Mouse (Mus musculus) intestine, embryonic 14.5 days (tissue): ENCODE measurements around the gene Stxbp5l. TPM values are rescaled to one million over a fixed set of nuclear protein-coding genes. Genes with fewer than 3 reads are reported as not detected.
"Not testable (repeated sequence)": the region's sequence is repeated elsewhere in the genome, so short reads cannot be mapped to it uniquely, and the experiment has no call there.

ENCODE experiments used
- ATAC-seq: fragments of 200-750 bp; cut with Nextera tagmentation; replicated peaks from 2 replicates; pipeline ENCODE4 v1.8.0; 2017; ENCODE audit warnings: low read depth, moderate number of reproducible peaks, moderate TSS enrichment, moderate library complexity; ENCODE audit not compliant: low FRiP score, low TSS enrichment
- DNase-seq: peaks from one replicate; pipeline ENCODE4 v3.0.0-alpha.2; 2018; ENCODE audit warnings: low spot score
- H3K27ac ChIP-seq: fragments of 300-500 bp; sonication (generic); 2 replicates; pipeline ENCODE4 v1.5.1; 2014; ENCODE audit warnings: low read depth, mild to moderate bottlenecking, control low read depth
- H3K27me3 ChIP-seq: fragments of 300-500 bp; sonication (generic); replicated peaks from 2 replicates; pipeline ENCODE4 v1.6.1; 2014; ENCODE audit warnings: low read length, control low read depth; ENCODE audit not compliant: control insufficient read depth, insufficient read depth
- H3K36me3 ChIP-seq: fragments of 300-500 bp; sonication (generic); 2 replicates; pipeline ENCODE4 v1.6.1; 2014; ENCODE audit warnings: low read length, control low read depth; ENCODE audit not compliant: control insufficient read depth, insufficient read depth
- H3K4me1 ChIP-seq: fragments of 300-500 bp; sonication (generic); replicated peaks from 2 replicates; pipeline ENCODE4 v1.6.1; 2014; ENCODE audit warnings: low read length, control low read depth, mixed read lengths; ENCODE audit not compliant: control insufficient read depth, insufficient read depth
- H3K4me2 ChIP-seq: fragments of 300-500 bp; sonication (generic); 2 replicates; pipeline ENCODE4 v1.6.1; 2014; ENCODE audit warnings: low read length
- H3K4me3 ChIP-seq: fragments of 300-500 bp; sonication (generic); 2 replicates; pipeline ENCODE4 v1.5.1; 2014; ENCODE audit warnings: low read depth, low read length, control low read depth, mixed read lengths
- H3K9ac ChIP-seq: fragments of 300-500 bp; sonication (generic); 2 replicates; pipeline ENCODE4 v1.6.1; 2014; ENCODE audit warnings: mild to moderate bottlenecking, low read length
- H3K9me3 ChIP-seq: fragments of 300-500 bp; sonication (generic); 2 replicates; pipeline ENCODE4 v1.6.1; 2016; ENCODE audit warnings: low read length, control low read depth; ENCODE audit not compliant: control insufficient read depth
- WGBS: fragments of 180-500 bp; shearing (Covaris S2); extraction: QIAGEN DNeasy Blood & Tissue Kit; methylation state at CpG from one replicate; pipeline ENCODE4 v1.1.7; 2014; 5-methylcytosine and 5-hydroxymethylcytosine counted together
- polyA plus RNA-seq: library from polyadenylated mRNA; unstranded; fragments of >200 nt; fragmentation: Nextera tagmentation; extraction: Ambion mirVana; gene quantifications from 2 replicates; pipeline ENCODE4 v1.2.1, GENCODE M21; 2014

Stxbp5l gene
- polyA plus RNA-seq, 1 experiment from 2014 or later, result 4.6 TPM

DNA sequence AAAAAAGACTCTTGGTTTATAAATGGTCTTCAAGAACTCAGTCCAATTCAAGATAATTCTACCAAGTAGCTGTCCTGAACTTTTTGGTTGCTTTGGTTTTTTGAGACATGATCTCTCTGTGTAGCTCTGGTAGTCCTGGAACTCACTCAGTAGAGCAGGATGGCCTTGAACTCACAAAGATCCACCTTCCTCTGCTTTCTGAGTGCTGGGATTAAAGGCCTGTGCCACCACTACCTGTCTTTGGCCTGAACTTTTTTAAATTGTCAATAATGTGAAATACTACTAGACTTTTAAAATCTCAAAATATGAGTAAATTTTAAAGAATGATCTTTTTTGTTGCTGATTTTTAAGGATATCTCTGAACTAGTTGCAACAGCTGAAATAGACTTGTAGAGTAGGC, 176.0 kb downstream of the Stxbp5l start:
- DNase-seq (no peak), ATAC-seq (no peak)
- H3K27ac ChIP-seq, result no peak overlapping the region
- H3K36me3 ChIP-seq, result no peaks in the 10 kb centered on the region
- H3K9ac ChIP-seq, result no peak overlapping the region
- no peaks in the 10 kb centered on the region for H3K9me3 ChIP-seq
- no peaks in the 10 kb centered on the region for H3K4me1 ChIP-seq
- H3K27me3 ChIP-seq, result no peaks in the 10 kb centered on the region
- no peak overlapping the region for H3K4me3 ChIP-seq
- H3K4me2 ChIP-seq, result no peak overlapping the region

DNA sequence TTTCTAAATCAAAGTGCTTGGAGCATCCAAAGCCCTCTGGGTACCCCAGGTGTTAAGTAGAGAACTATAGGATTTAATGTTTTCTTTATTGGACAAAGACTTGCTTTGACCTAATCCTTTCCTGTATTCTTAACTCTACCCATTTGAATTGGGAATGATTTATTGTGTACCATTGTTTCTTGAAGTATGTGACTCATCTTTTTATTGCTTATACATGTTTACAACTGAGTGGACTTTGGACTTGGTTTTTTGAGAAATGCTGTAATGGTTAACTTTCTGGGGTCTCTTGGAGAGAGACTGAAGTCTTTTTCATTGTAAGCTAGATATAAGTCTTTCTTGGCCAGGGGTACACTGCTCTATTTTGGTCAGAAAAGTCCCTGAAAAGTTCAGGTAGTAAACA, 190.6 kb downstream of the Stxbp5l start:
- peak; percentile 43; the same call in 1 of the 2 replicates for ATAC-seq
- Histone ChIP-seq H3K4me3 (no peak overlapping the region), H3K9ac (no peak overlapping the region), H3K27ac (0 out of 2 replicates have a peak overlapping the region, but pooled peaks have one; percentile 22), H3K27me3 (no peaks in the 10 kb centered on the region), H3K9me3 (no peaks in the 10 kb centered on the region), H3K4me2 (peak overlapping the region; percentile 22; the same call in 1 of the 2 replicates), H3K4me1 (no peaks in the 10 kb centered on the region), H3K36me3 (no peaks in the 10 kb centered on the region)
- DNase-seq, result no peak

DNA sequence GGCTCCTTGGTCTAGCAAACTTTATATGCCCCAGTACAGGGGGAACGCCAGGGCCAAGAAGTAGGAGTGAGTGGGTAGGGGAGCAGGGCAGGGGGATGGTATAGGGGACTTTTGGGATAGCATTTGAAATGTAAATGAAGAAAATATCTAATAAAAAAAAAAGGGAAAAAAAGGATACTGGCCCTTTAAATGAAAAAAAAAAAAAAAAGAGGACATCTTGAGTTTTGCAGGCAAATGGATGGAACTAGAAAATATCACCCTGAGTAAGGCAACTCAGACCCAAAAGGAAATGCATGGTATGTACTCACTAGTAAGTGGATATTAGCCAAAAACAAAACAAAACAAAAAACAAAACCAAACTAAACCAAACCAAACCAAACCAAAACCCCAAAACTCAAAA, 259.6 kb downstream of the Stxbp5l start:
- ATAC-seq, H3K4me2 ChIP-seq, H3K27me3 ChIP-seq, DNase-seq, H3K36me3 ChIP-seq, H3K4me1 ChIP-seq, H3K27ac ChIP-seq, H3K4me3 ChIP-seq, H3K9ac ChIP-seq, H3K9me3 ChIP-seq: not testable (repeated sequence)
- WGBS, result 90% methylated on average over 1 of the region's 1 CpGs

DNA sequence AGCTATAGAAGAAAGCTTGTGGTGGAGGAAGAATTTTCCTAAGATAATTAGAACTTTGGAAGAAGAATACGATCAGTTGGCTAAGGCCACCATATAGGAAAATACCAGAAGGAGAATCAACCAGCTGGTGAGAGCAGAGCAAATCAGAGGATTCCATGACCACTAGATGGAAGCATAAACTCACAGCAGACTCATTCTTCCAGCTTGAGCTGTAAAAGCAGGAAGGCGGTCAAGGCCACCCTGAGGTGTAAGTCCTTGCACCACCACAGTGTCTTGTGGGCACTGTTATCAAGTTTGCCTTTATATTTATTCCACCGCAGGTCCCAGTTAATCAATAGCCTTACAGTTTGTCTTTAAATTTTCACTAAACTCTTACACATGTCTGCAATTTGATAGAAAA, 275.5 kb downstream of the Stxbp5l start:
- no peak overlapping the region for H3K9ac ChIP-seq
- WGBS, result 41% methylated on average over 3 of the region's 3 CpGs
- H3K4me2 ChIP-seq, result no peak overlapping the region
- ATAC-seq (0 out of 2 replicates have a peak, but pooled peaks have one; percentile 50), DNase-seq (no peak)
- no peak overlapping the region for H3K27ac ChIP-seq
- no peaks in the 10 kb centered on the region for H3K27me3 ChIP-seq
- no peaks in the 10 kb centered on the region for H3K4me1 ChIP-seq
- H3K36me3 ChIP-seq, result no peaks in the 10 kb centered on the region
- no peak overlapping the region for H3K4me3 ChIP-seq
- no peaks in the 10 kb centered on the region for H3K9me3 ChIP-seq

DNA sequence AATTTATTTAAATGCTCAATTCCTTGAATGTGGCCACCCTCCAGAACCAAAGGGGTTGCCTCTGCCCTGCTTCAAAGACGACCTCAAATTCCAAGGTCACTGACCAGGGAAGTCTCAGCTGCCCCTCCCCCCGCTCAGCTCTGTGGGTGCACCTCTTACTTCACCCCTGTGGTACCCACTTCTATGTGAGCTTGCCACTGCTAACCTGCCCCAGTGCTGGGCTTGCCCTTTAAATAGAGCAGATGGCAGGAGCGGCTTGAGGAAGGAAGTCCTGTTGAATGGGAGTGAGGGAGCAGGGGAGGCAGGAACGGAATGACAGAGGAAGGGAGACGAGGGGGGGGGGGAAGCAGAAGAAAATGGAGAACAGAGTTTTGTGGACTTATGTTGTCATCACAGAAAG, 276.0 kb downstream of the Stxbp5l start:
- H3K27ac ChIP-seq, result no peak overlapping the region
- H3K4me3 ChIP-seq, result no peak overlapping the region
- WGBS, result 40% methylated on average over 5 of the region's 5 CpGs
- H3K4me1 ChIP-seq, result no peaks in the 10 kb centered on the region
- no peaks in the 10 kb centered on the region for H3K27me3 ChIP-seq
- H3K9ac ChIP-seq, result no peak overlapping the region
- DNase-seq (no peak), ATAC-seq (no peak)
- no peaks in the 10 kb centered on the region for H3K36me3 ChIP-seq
- no peaks in the 10 kb centered on the region for H3K9me3 ChIP-seq
- no peak overlapping the region for H3K4me2 ChIP-seq

DNA sequence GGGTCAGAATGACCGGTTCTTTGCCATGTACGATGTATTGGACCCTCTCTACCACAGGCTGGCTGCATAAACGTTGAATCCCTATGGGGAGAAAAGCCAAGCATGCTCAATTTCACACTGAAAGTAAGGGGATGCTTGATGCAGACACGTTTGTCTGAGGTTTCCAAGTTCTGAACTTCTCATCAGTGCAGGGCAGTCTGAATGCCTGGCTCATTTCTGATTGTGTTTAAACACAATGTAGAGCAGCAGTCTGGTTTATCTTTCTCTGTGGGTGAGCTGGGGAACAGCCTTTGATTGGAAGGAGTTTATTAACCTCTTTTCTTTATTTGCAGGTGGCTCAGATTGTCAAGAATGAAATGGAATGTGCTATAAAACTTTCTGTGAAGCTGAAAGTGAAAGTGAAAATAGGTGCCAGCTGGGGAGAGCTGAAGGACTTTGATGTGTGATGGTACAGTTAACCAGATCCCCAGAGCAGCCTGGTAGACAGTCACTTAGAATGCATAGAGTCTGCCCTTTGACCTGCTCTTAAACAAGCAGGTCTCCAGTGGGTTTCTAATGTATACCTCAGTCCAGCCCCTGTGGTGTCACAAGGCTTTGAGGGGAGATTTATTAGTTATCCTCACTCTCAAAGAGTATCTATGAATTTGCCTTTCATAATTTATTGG, 290.5 kb downstream of the Stxbp5l start:
- Histone ChIP-seq H3K9me3 (no peaks in the 10 kb centered on the region), H3K4me1 (no peaks in the 10 kb centered on the region), H3K27me3 (no peaks in the 10 kb centered on the region), H3K36me3 (peaks cover 44% of the 10 kb centered on the region), H3K4me3 (no peak overlapping the region), H3K27ac (no peak overlapping the region), H3K9ac (no peak overlapping the region), H3K4me2 (no peak overlapping the region)
- DNase-seq (no peak), ATAC-seq (no peak)
- WGBS, result 56% methylated on average over 4 of the region's 4 CpGs

DNA sequence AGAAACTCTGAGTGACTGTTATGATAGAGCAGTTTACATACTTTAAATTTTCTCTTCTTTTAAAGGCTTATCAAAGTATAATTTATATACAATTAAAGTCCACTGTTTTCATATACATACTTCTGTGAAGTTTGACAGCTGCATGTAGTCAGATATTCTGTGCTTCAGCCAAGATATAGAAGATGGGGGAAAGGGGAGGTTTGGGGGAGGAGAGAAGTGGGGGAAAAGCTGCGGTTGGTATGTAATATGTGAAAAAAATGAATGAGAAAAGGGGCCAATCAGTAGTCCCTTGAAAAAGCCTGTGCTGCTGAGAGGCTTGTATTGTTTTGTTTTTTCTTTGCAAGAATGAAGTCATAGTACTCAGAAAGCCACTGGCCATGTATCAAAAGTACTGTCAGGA, 295.1 kb downstream of the Stxbp5l start:
- no peak overlapping the region for H3K27ac ChIP-seq
- H3K9me3 ChIP-seq, result no peaks in the 10 kb centered on the region
- DNase-seq (no peak), ATAC-seq (no peak)
- no peaks in the 10 kb centered on the region for H3K4me1 ChIP-seq
- H3K4me3 ChIP-seq, result no peak overlapping the region
- H3K36me3 ChIP-seq, result peaks cover 45% of the 10 kb centered on the region
- H3K9ac ChIP-seq, result no peak overlapping the region
- no peak overlapping the region for H3K4me2 ChIP-seq
- WGBS, result 69% methylated on average over 1 of the region's 1 CpGs
- H3K27me3 ChIP-seq, result no peaks in the 10 kb centered on the region

DNA sequence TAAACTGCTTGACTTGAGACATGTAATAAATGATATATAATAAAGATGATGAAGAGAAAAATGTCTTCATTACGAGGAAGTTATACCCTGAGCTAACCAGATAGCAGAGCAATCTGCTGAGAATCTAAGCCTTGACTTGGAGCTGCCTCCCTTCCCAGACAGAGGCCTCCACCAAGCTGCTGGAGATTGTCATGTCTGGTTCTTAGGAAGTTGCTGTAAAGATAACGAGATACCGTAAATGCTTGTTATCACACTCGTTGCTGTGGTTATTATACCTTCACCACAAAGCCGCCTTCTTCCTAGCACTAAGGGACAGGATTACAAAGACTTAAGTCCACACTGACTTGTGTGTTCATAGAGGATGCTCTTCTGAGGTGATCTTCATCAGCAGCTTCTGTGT, 312.4 kb downstream of the Stxbp5l start:
- no peak overlapping the region for H3K4me2 ChIP-seq
- 73% methylated on average over 5 of the region's 5 CpGs for WGBS
- no peaks in the 10 kb centered on the region for H3K9me3 ChIP-seq
- no peak for ATAC-seq
- H3K4me1 ChIP-seq, result no peaks in the 10 kb centered on the region
- no peak overlapping the region for H3K4me3 ChIP-seq
- no peak overlapping the region for H3K27ac ChIP-seq
- DNase-seq, result no peak
- no peak overlapping the region for H3K9ac ChIP-seq
- H3K27me3 ChIP-seq, result no peaks in the 10 kb centered on the region
- peaks cover 26% of the 10 kb centered on the region for H3K36me3 ChIP-seq
